Mouse (Mus musculus) neural tube, embryonic 10.5 days (tissue): ENCODE results near the gene Olfr539.
"Not testable (repeated sequence)": the region's sequence is repeated elsewhere in the genome, so short reads cannot be mapped to it uniquely, and the experiment has no call there.

Experiments
- DNase-seq: peaks from one replicate; pipeline ENCODE4 v3.0.0-alpha.2; 2017; ENCODE audit warnings: low spot score; ENCODE audit errors: extremely low spot score

Olfr539 gene

DNA sequence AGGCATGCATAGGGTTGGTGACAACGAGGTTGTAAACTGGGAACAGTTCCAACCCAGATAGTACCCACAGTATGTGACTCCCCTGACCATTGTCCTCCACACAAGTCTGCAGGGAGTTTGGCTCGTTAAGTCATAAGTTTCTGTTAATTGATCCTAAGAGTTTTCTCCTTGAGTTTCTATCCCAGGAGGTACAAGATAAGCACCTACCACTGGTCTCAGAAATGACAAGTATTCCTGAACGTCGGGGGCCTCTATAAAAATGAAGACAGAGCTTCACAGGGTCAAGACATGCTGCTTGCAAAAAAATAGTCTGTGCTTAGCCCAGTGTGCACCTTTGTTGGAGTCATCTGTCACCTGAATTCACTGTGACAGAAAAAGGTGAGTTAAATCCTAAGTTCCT lies at the start of gene Olfr539:
Gene Olfr539, plus strand, starts transcription at position 301 of the 400 bp plus-strand sequence.
- DNase-seq: no peak

DNA sequence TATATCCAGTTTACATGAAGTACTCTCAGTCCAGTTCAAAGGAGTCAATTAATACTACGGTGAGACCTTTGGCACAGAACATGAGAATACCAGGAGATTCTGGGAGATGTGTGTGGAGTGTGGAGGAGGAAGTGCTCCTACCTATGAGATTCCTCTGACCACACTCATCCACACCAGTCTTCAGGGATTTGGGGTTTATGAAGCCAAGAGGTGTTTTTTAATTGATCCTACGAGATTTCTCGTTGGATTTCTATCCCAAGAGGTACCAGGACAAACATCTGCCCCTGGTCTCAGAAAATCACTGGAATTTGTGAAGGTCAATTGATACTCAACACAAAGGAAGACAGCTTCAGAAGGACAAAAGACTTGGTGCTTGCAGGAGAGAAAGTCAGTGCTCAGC lies 31.1 kb upstream of the Olfr539 start, which contains the start of gene Olfr61:
Gene Olfr61, plus strand, starts transcription at position 301 of the 400 bp plus-strand sequence.
- DNase-seq: not testable (repeated sequence)

DNA sequence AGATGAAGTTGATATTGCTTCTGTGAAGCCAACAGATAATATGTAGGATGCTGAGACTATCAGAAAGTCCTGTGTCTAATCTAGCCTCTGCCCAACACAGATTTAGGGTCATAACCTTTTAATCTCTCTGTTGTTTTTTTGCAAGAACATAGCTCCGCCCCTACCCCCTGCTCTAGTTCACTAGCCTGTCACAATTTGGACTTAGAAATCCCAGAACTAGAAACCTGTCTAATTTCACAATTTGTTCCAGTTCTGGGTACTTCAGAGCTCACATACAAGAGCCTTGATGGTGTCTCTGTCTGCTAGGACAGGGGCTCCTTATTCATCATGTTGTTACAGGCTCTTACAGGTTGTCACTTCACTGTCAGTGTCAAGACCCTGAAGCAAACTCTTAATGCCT lies 29.2 kb upstream of the Olfr539 start:
- DNase-seq: no peak

DNA sequence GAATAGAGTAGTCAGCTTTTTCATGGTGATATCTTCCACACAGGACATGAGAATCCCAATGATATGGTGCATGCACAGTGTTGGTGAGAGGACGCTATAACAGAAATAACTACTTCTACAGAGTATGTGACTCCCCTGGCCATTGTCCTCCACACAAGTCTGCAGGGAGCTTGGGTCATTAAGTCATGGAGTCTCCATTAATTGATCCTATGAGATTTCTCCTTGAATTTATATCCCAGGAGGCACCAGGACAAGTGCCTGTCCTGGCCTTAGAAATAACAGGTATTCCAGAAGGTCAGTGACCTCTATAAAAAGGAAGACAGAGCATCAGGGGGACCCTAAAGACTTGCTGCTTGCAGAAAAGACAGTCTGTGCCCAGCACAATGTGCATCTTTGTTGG lies 13.6 kb upstream of the Olfr539 start, which contains the start of gene Olfr53:
Gene Olfr53, plus strand, starts transcription at position 301 of the 400 bp plus-strand sequence.
- DNase-seq: no peak

DNA sequence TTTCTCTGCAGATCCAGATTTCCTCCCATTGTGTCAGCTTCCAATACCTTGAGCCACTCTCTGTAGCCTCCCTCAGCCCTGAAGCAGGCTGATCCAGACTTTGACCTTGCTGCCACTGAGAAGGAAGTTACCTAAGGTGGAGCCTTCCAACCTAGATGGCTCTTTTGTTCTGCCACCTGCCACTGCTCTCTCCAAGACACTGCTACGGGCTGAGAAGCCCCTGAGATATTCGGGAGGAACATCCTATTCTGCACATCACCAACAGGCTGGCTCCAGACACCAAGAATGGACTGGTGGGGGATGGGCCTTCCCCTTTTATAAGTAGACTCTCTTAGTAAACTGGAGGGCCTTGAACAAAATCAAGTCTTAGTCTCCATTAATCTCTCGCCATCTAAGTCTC lies 11.0 kb downstream of the Olfr539 start:
- not testable (repeated sequence) for DNase-seq

DNA sequence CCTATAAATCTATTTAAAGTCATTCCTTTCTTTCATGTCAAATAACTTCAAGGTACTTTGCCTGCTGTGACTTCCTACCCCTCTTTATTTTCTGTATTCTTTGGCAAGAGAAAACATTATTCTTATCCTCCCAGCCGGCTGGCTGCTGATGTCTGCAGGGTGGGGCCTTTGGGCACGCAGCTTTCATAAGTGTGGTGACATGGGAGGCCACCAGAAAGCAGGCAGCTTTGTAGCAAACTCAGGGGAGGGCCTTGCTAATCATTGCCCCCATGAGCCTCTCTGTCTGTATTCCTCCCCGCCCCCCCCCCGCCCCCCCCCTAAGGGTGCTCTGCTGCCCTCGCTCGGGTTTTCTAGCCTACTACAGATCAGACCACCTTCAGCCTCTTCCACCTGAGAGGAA lies 16.1 kb downstream of the Olfr539 start:
- DNase-seq: no peak

DNA sequence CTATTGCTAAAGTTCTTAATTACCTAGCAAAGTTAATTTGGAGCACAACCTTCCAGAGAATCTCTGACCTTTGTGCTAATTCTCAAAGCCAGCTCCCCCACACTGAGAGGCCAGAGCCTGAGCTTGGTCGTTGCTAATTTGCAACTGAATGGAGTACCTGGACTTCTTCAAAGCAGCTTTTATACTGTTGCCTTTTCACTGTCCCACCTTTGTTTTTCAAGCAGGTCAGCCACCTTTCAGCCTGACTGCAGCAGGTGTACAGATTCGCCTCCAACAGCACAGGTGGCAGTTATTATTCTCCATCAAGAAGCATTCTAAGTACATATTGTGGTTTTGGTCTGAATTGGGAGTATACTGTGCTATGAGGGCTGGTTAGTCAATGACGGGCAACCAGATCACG lies 19.9 kb downstream of the Olfr539 start:
- not testable (repeated sequence) for DNase-seq

DNA sequence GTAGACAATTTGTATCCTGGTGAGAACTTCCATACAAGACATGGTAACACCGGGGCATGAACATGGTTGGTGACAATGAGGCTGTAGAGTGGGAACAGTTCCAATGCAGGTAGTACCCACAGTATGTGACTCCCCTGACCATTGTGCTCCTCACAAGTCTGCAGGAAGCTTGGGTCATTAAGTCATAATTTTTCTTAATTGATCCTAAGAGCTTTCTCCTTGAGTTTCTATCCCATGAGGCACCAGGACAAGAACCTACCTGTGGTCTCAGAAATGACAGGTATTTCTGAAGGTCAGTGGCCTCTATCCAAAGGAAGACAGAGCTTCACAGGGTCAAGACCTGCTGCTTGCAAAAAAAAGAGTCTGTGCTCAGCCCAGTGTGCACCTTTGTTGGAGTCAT lies 21.9 kb downstream of the Olfr539 start, which contains the start of gene Olfr45:
Gene Olfr45, plus strand, starts transcription at position 301 of the 400 bp plus-strand sequence.
- DNase-seq: no peak

DNA sequence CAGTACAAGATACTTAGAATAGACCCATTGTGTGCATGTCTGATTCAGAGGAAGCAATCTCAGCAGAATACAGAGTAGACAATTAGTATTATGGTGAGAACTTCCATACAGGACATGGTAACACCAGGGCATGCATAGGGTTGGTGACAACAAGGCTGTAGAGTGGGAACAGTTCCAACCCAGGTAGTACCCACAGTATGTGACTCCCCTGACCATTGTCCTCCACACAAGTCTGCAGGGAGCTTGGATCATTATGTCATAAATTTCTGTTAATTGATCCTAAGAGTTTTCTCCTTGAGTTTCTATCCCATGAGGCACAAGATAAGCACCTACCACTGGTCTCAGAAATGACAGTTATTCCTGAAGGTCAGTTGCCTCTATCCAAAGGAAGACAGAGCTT lies 37.2 kb downstream of the Olfr539 start, which contains the start of gene Olfr541:
Gene Olfr541, plus strand, starts transcription at position 301 of the 400 bp plus-strand sequence.
- no peak for DNase-seq

DNA sequence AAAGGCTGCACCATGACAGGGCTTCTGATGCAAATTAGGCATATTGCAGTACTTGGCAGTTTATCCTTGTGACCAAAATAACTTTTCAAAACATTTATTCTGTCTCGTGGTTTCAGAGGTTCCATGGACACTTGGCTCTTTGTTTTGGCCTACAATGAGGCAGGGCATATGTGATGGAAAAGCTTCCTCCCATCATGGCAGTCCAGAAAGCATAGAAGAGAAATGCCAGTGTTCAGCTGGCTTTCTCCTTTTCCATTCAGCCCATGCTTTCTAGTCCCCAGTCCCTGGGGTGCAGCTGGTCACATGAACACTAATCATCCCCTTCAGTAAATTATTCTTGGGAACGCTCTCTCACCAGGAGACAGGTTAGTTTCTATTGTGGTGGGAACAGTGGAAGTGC lies 46.6 kb downstream of the Olfr539 start:
- DNase-seq: no peak

DNA sequence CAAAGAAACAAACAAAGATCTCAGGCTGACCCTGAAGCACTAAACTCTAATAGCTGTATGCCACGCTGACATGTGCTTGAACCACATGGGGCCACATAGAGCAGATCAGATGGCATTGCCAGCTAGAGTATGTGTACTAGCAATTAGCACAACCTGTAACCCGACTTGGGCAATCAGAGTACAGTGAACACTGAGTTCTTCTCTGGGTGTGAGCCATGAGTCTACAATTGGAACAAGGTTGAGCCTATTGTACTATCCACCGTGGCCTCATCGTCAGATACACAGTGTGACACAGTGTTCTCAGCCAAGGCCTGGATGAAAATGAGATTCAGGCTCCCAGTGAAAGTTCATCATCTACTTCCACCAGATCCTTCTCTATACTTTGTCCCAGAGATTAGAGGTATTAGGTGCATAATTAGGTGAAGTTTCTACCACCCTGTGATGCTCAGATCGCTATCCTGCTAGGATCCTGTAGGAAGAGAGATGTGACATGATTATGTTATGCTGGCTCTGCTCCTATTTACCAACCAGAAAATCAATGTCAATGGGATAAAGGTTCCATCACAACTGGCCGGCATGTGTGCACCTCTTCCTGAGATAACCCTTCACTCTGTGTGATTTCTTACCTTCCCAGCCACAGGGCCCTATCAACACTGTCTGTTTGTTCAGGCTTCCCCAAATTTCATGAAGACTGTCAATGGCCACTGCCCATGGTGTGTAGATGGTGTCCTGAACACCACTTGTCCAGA lies 48.0 kb downstream of the Olfr539 start:
- DNase-seq: no peak

DNA sequence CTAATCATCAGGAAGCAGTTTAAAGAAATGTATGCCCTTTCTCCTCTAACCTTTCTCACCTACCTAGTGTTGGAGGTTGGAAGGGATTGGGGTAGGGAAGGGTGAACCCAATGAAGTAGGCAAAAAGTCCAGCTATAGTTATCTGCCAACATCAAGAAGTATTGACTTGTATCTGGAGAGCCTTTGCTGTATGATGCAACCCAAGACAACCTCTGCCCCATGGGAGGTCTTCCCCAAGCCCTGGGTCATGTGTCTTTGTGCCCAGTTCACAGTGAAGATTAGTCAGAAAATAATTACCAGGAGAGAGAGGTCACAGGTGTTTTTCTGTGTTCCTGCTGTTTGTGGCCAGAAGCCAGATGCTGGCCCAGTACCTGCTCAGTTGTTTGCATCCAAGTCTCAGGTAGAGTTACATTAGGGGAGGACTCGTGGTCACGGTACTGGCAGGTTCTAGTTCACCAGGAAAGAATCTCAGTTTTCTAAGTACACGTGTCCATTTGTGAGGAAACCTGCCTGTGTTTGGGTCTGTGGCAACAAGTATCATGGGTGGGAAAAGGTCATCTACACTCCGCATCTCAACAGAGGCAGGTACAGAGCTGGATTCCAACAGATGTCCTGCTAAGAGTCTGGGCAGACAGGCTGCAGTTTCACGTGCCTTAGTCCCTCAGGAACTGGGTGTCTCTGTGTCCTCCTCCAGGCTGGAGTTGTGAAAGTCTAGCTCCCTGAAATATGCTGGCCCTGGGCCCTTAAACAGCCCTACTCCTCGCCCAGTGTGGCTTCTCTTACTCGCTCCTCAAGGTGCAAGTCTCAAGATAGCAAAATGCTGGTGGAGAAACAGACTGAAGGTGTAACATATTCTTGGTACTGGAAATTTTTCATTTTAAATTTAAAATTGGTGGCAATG lies 57.7 kb downstream of the Olfr539 start:
- no peak for DNase-seq

DNA sequence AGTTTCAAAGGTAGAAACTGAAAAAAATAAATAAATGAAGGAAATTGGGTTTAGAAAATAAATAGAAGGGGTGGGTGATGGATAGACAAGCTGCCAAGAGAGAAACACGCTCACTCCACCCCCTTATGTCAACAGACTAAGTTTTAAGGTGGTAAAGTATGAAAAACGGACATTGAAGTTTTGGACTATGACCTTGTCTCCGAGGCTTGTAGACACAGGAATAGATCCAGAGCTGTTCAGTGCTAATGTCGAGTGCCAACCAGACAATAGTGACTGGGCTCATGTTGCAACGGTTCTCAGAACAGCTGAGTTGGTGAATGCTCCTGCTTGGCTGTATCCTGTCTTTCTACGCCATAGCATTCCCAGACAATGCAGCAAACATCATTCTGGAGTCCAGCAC lies 61.4 kb downstream of the Olfr539 start:
- no peak for DNase-seq

DNA sequence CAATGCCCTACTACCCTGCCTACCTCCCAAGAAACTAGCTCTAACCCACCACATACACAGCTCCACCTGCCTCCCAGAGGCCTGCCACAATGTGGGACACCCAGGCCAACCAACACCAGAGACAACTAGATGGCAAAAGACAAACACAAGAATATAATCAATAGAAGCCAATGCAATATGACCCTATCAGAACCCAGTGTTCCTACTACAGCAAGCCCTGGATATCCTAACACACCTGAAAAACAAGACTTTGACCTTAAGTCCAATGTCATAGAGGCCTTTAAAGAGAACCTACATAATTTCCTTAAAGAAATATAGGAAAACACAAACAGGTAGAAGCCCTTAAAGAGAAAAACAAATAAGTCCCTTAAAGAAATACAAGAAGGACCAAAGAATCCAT lies 65.8 kb downstream of the Olfr539 start:
- no peak for DNase-seq
